ENCODE assay signal across 8 mouse cellular contexts in the genomic region with DNA sequence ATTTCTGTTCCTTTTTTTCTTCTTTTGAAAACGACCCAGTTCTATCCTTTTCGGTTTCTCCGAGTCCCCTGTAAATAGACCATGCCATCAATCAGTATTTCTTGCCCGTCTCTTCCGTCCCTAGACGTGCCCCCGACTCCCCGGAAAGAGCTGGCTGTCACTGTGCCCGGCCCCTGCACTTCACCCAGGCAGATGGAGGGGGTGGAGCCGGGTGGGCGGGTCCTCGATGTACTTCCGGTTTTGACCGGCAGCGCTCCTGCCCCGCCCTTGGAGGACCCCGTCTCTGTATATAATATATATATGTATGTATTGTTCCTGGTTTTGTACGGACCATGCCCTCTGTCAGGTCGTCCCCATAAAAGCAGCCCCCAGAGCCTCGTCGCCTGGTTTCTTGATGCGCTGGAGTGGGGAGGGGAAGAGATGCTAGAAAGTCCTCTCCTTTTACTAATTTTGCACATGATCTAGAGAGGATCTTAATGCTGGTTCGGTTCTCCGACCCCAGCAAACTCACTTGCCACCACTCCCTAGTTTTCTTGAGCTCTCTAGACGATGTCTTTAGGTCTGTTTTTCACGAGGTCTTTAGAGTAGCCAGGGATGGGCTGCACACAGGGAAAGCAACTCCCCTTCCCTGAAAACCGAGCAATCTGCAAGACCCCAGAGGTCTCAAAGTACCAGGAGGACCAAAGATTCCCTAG. TPM values are rescaled to one million over a fixed set of nuclear protein-coding genes. Genes with fewer than 3 reads are reported as not detected.
DNase-seq lines count a peak whose midpoint lies in the region; ATAC-seq and TF ChIP-seq lines count a peak whose summit lies in the region.

No protein-coding gene starts in this region.

- H3K4me1 ChIP-seq in limb, embryonic 13.5 days: peaks cover 36% of the 10 kb centered on the region
- peaks cover 39% of the 10 kb centered on the region for H3K4me1 ChIP-seq in midbrain, embryonic 12.5 days
- H3K4me1 ChIP-seq in spleen, adult 2 months (ENCODE audit: control insufficient read depth, insufficient read depth, insufficient read length): peaks cover 16% of the 10 kb centered on the region; the same call in 1 of the 2 replicates

- H3K36me3 ChIP-seq in limb, embryonic 13.5 days: peaks cover 42% of the 10 kb centered on the region
- H3K36me3 ChIP-seq in midbrain, embryonic 12.5 days: peaks cover 39% of the 10 kb centered on the region
- H3K36me3 ChIP-seq in spleen, adult 2 months (ENCODE audit: control insufficient read depth, insufficient read depth, low read length): peaks cover 18% of the 10 kb centered on the region

- peak overlapping the region; percentile 65 for H3K9ac ChIP-seq in limb, embryonic 13.5 days
- peak overlapping the region; percentile 60 for H3K9ac ChIP-seq in midbrain, embryonic 12.5 days (replicated peaks)

- H3K27me3 ChIP-seq in limb, embryonic 13.5 days: no peaks in the 10 kb centered on the region
- H3K27me3 ChIP-seq in midbrain, embryonic 12.5 days: no peaks in the 10 kb centered on the region
- peaks cover 10% of the 10 kb centered on the region for H3K27me3 ChIP-seq in spleen, adult 2 months (ENCODE audit: control insufficient read depth, insufficient read depth, low read length)

- TF ChIP-seq CTCF in spleen, adult 2 months (IDR thresholded peaks at IDR 0.05; ENCODE audit: extremely low read depth, insufficient read depth, insufficient read length, insufficient replicate concordance): no peak

- peak; percentile 66 for ATAC-seq in inflammation-experienced regulatory T-cells, adult 6 months
- peak; percentile 54 for ATAC-seq in limb, embryonic 13.5 days (ENCODE audit: low FRiP score, low read depth)
- ATAC-seq in midbrain, embryonic 12.5 days (ENCODE audit: low FRiP score, low read depth): peak; percentile 63

- peak overlapping the region; percentile 67 for H3K27ac ChIP-seq in limb, embryonic 13.5 days
- peak overlapping the region; percentile 76 for H3K27ac ChIP-seq in midbrain, embryonic 12.5 days (replicated peaks)
- H3K27ac ChIP-seq in spleen, adult 2 months (ENCODE audit: insufficient read depth, low read length): no peak overlapping the region

- peak; percentile 60 to 75 for DNase-seq in left cerebral cortex, adult 18-20 months (ENCODE audit: low spot score in 2 of 2)
- no peak for DNase-seq in left cerebral cortex, adult 11 months (ENCODE audit: low spot score)
- DNase-seq in embryo, embryonic 10 days (ENCODE audit: low spot score): peak; percentile 81
- peak; percentile 83 for DNase-seq in gastrocnemius, postnatal 14 days
- peak in 1 of 2 experiments; percentile 83 for DNase-seq in spleen, adult 2 months (ENCODE audit: low read depth in 1 of 2, low spot score in 2 of 2)

- H3K4me3 ChIP-seq in limb, embryonic 13.5 days: peak overlapping the region; percentile 45
- peak overlapping the region; percentile 39 for H3K4me3 ChIP-seq in midbrain, embryonic 12.5 days
- H3K4me3 ChIP-seq in spleen, adult 2 months (ENCODE audit: extremely low read depth, insufficient read depth, insufficient read length): peak overlapping the region; percentile 57

- 2% methylated on average over 27 of the region's 27 CpGs for WGBS in limb, embryonic 13.5 days
- WGBS in midbrain, embryonic 12.5 days: 2% methylated on average over 27 of the region's 27 CpGs
- 2% methylated on average over 27 of the region's 27 CpGs for WGBS in spleen, adult 2 months

- no peaks in the 10 kb centered on the region for H3K9me3 ChIP-seq in limb, embryonic 13.5 days
- H3K9me3 ChIP-seq in midbrain, embryonic 12.5 days: no peaks in the 10 kb centered on the region

- H3K4me2 ChIP-seq in limb, embryonic 13.5 days (replicated peaks): peak overlapping the region; percentile 76
- peak overlapping the region; percentile 68 for H3K4me2 ChIP-seq in midbrain, embryonic 12.5 days (replicated peaks)

- TF ChIP-seq POLR2A in spleen, adult 2 months (IDR thresholded peaks at IDR 0.05; ENCODE audit: low read depth, low read length): no peak; the same call in 1 of the 2 replicates

- intact Hi-C loops in gastrocnemius, postnatal 14 days (cut with DNase I; ENCODE audit: low total_unique reads): no loop called here

RNA-seq across cellular contexts. Expression of a gene that starts 3.0 kb away (rescaled TPM):
- 10 to 100 TPM; 25.8 to 33.7 TPM for total RNA-seq in left cerebral cortex, adult 18-20 months (2021)
- total RNA-seq in gastrocnemius, postnatal 14 days (2021): 1 to 10 TPM; 1.7 to 2.2 TPM
- polyA plus RNA-seq in inflammation-experienced regulatory T-cells, adult 6 months (2017; shearing (Covaris generic)): under 1 TPM; 0.18 to 0.61 (median 0.46) TPM
- polyA plus RNA-seq in limb, embryonic 13.5 days (2015; fragmentation: Nextera tagmentation; extraction: Ambion mirVana): 37.2 and 37.7 TPM in 2 replicates
- polyA plus RNA-seq in midbrain, embryonic 12.5 days (2016; fragmentation: Nextera tagmentation; extraction: Ambion mirVana): 93.5 and 100 TPM in 2 replicates
- polyA plus RNA-seq in spleen, adult 2 months (2012; rRNA removed): 19.3 and 23.7 TPM in 2 replicates

RNA-seq across cellular contexts. Expression of a gene that starts 15.8 kb away (rescaled TPM):
- total RNA-seq in left cerebral cortex, adult 18-20 months (2021): 100 to 1,000 TPM; 737 to 747 TPM
- 10 to 100 TPM; 38.7 to 38.8 TPM for total RNA-seq in gastrocnemius, postnatal 14 days (2021)
- polyA plus RNA-seq in inflammation-experienced regulatory T-cells, adult 6 months (2017; shearing (Covaris generic)): 10 to 100 TPM; 19.1 to 24.8 (median 24.8) TPM
- 11.4 and 11.8 TPM in 2 replicates for polyA plus RNA-seq in limb, embryonic 13.5 days (2015; fragmentation: Nextera tagmentation; extraction: Ambion mirVana)
- 15.7 and 17.7 TPM in 2 replicates for polyA plus RNA-seq in midbrain, embryonic 12.5 days (2016; fragmentation: Nextera tagmentation; extraction: Ambion mirVana)
- 51.9 and 54.5 TPM in 2 replicates for polyA plus RNA-seq in spleen, adult 2 months (2012; rRNA removed)

RNA-seq across cellular contexts. Expression of a gene that starts 30.5 kb away (rescaled TPM):
- total RNA-seq in left cerebral cortex, adult 18-20 months (2021): not detected
- total RNA-seq in gastrocnemius, postnatal 14 days (2021): 100 to 1,000 TPM; 201 to 224 TPM
- not detected for polyA plus RNA-seq in inflammation-experienced regulatory T-cells, adult 6 months (2017; shearing (Covaris generic))
- 6.1 and 7.1 TPM in 2 replicates for polyA plus RNA-seq in limb, embryonic 13.5 days (2015; fragmentation: Nextera tagmentation; extraction: Ambion mirVana)
- polyA plus RNA-seq in midbrain, embryonic 12.5 days (2016; fragmentation: Nextera tagmentation; extraction: Ambion mirVana): not detected in 2 replicates
- 0.85 and 1.5 TPM in 2 replicates for polyA plus RNA-seq in spleen, adult 2 months (2012; rRNA removed)

RNA-seq across cellular contexts. Expression of a gene that starts 34.5 kb away (rescaled TPM):
- total RNA-seq in left cerebral cortex, adult 18-20 months (2021): 100 to 1,000 TPM; 116 to 128 TPM
- total RNA-seq in gastrocnemius, postnatal 14 days (2021): 100 to 1,000 TPM; 330 to 344 TPM
- 1 to 10 TPM; 2.4 to 9.2 (median 8.2) TPM for polyA plus RNA-seq in inflammation-experienced regulatory T-cells, adult 6 months (2017; shearing (Covaris generic))
- polyA plus RNA-seq in limb, embryonic 13.5 days (2015; fragmentation: Nextera tagmentation; extraction: Ambion mirVana): 33.7 and 34.9 TPM in 2 replicates
- polyA plus RNA-seq in midbrain, embryonic 12.5 days (2016; fragmentation: Nextera tagmentation; extraction: Ambion mirVana): 19.1 and 22.7 TPM in 2 replicates
- polyA plus RNA-seq in spleen, adult 2 months (2012; rRNA removed): 12.6 and 13.8 TPM in 2 replicates

RNA-seq across cellular contexts. Expression of a gene that starts 39.3 kb away (rescaled TPM):
- total RNA-seq in left cerebral cortex, adult 18-20 months (2021): not detected
- total RNA-seq in gastrocnemius, postnatal 14 days (2021): not detected
- polyA plus RNA-seq in inflammation-experienced regulatory T-cells, adult 6 months (2017; shearing (Covaris generic)): not detected
- polyA plus RNA-seq in limb, embryonic 13.5 days (2015; fragmentation: Nextera tagmentation; extraction: Ambion mirVana): not detected in 2 replicates
- polyA plus RNA-seq in midbrain, embryonic 12.5 days (2016; fragmentation: Nextera tagmentation; extraction: Ambion mirVana): not detected in 2 replicates
- polyA plus RNA-seq in spleen, adult 2 months (2012; rRNA removed): not detected in 2 replicates

Comparison
In these comparisons a context has a peak if more than half of its experiments do, and no peak if none do; other contexts are left out.
1. RNA of a gene that starts 3.0 kb away (polyA plus RNA-seq): 93.5 to 100 TPM in midbrain, embryonic 12.5 days, 37.2 to 37.7 TPM in limb, embryonic 13.5 days and 19.3 to 23.7 TPM in spleen, adult 2 months; 0.18 to 0.61 TPM in inflammation-experienced regulatory T-cells, adult 6 months; every median in the first group is over 10 times any median in the second.
2. Peak in every context shown above with its lines, with median percentiles within 50 percentile points of each other: ATAC-seq and H3K4me3 ChIP-seq.